Mouse (Mus musculus) liver, embryonic 14.5 days (tissue): ENCODE data around the gene Epb41l1. TPM values are rescaled to one million over a fixed set of nuclear protein-coding genes. Genes with fewer than 3 reads are reported as not detected.

Experiments used
- ATAC-seq: fragments of 200-750 bp; cut with Nextera tagmentation; 2 replicates; pipeline ENCODE4 v1.8.0; 2017; ENCODE audit warnings: moderate number of reproducible peaks, mild to moderate bottlenecking, moderate library complexity; ENCODE audit not compliant: insufficient read depth
- DNase-seq, 3 experiments: peaks; one replicate each; pipeline ENCODE4 v3.0.0-alpha.2; 2012 to 2013; ENCODE audit warnings: low read depth in 3 of 3, low spot score in 3 of 3
- H3K27ac ChIP-seq: fragments of 300-500 bp; sonication (generic); 2 replicates; pipeline ENCODE4 v1.5.1; 2014; ENCODE audit warnings: moderate library complexity, mild to moderate bottlenecking, control low read depth, inconsistent platforms
- H3K27me3 ChIP-seq: fragments of 300-500 bp; sonication (generic); 2 replicates; pipeline ENCODE4 v1.6.1; 2014; ENCODE audit warnings: mild to moderate bottlenecking, low read length, moderate library complexity; ENCODE audit not compliant: control insufficient read depth, insufficient read depth
- H3K36me3 ChIP-seq: fragments of 300-500 bp; sonication (generic); replicated peaks from 2 replicates; pipeline ENCODE4 v1.6.1; 2014; ENCODE audit warnings: low read depth; ENCODE audit not compliant: control insufficient read depth, insufficient read depth
- H3K4me1 ChIP-seq, 2 experiments: fragments of 200-500 bp in 1 of 2; fragments of 300-500 bp in 1 of 2; sonication (generic) in 1 of 2; replicated peaks; 2 replicates each; pipeline ENCODE4 v1.6.1; 2012 to 2014; ENCODE audit warnings: antibody characterized with exemption in 1 of 2, inconsistent platforms in 1 of 2, low read length in 1 of 2; ENCODE audit not compliant: control insufficient read depth in 2 of 2, insufficient read depth in 2 of 2
- H3K4me2 ChIP-seq: fragments of 300-500 bp; sonication (generic); 2 replicates; pipeline ENCODE4 v1.6.1; 2014; ENCODE audit warnings: low read depth, mild to moderate bottlenecking, control low read depth, moderate library complexity
- H3K4me3 ChIP-seq, 2 experiments: fragments of 200-500 bp in 1 of 2; fragments of 300-500 bp in 1 of 2; sonication (generic) in 1 of 2; 2 replicates each; pipeline ENCODE4 v1.5.1; 2012 to 2014; ENCODE audit warnings: low read depth in 2 of 2, low read length in 2 of 2, mild to moderate bottlenecking in 2 of 2, control low read depth in 1 of 2, inconsistent platforms in 1 of 2, moderate library complexity in 1 of 2; ENCODE audit not compliant: insufficient read depth in 1 of 2
- H3K9ac ChIP-seq: fragments of 300-500 bp; sonication (generic); replicated peaks from 2 replicates; pipeline ENCODE4 v1.6.1; 2014; ENCODE audit warnings: mild to moderate bottlenecking, control low read depth, moderate library complexity
- H3K9me3 ChIP-seq: fragments of 300-500 bp; sonication (generic); 2 replicates; pipeline ENCODE4 v1.6.1; 2016; ENCODE audit warnings: low read length, mixed read lengths; ENCODE audit not compliant: control insufficient read depth
- CTCF ChIP-seq: IDR thresholded peaks from 2 replicates; pipeline ENCODE4 v1.5.1; 2016; ENCODE audit warnings: antibody characterized with exemption, low read depth, control low read depth
- EP300 ChIP-seq: IDR thresholded peaks from 2 replicates; pipeline ENCODE4 v1.6.1; 2016; ENCODE audit warnings: antibody characterized with exemption, low read depth
- WGBS: fragments of 180-500 bp; shearing (Covaris S2); extraction: QIAGEN DNeasy Blood & Tissue Kit; methylation state at CpG from one replicate; pipeline ENCODE4 v1.1.7; 2014; ENCODE audit not compliant: insufficient replicate concordance; 5-methylcytosine and 5-hydroxymethylcytosine counted together
- polyA plus RNA-seq, 2 experiments: library from polyadenylated mRNA; depleted of rRNA in 1 of 2; stranded (reverse) in 1 of 2; unstranded in 1 of 2; fragments of >200 nt; fragmentation: Nextera tagmentation in 1 of 2; extraction: Ambion mirVana in 1 of 2; gene quantifications; 2 replicates each; pipeline versions ENCODE4 v1.2.1 to v1.2.3; 2012 to 2014

Gene Epb41l1
- polyA plus RNA-seq, 2 experiments, result 0.46 to 2.5 TPM

GRCm38 (mm10) chr2:156490176-156490575, 69.5 kb downstream of the Epb41l1 start:
- H3K4me3 ChIP-seq, result no peak overlapping the region
- 70% methylated on average over 11 of the region's 11 CpGs for WGBS
- DNase-seq (no peak), ATAC-seq (no peak)
- H3K9me3 ChIP-seq, result no peaks in the 10 kb centered on the region
- H3K27ac ChIP-seq, result no peak overlapping the region
- H3K27me3 ChIP-seq, result peaks cover 3% of the 10 kb centered on the region; the same call in 1 of the 2 replicates
- H3K4me2 ChIP-seq, result no peak overlapping the region
- no peak overlapping the region for H3K9ac ChIP-seq
- H3K36me3 ChIP-seq, result no peaks in the 10 kb centered on the region
- peaks cover 16 to 21% of the 10 kb centered on the region in 2 experiments for H3K4me1 ChIP-seq
- TF ChIP-seq CTCF, result no peak
- TF ChIP-seq EP300, result no peak

GRCm38 (mm10) chr2:156491796-156492195, 71.1 kb downstream of the Epb41l1 start:
- no peak overlapping the region for H3K4me3 ChIP-seq
- H3K27ac ChIP-seq, result no peak overlapping the region
- ATAC-seq (no peak), DNase-seq (no peak)
- no peak overlapping the region for H3K9ac ChIP-seq
- no peaks in the 10 kb centered on the region for H3K36me3 ChIP-seq
- H3K4me1 ChIP-seq, result peaks cover 29 to 32% of the 10 kb centered on the region in 2 experiments
- no peak overlapping the region for H3K4me2 ChIP-seq
- no peak for TF ChIP-seq CTCF
- no peak for TF ChIP-seq EP300
- whole genome bisulfite sequencing, result 65% methylated on average over 5 of the region's 5 CpGs
- no peaks in the 10 kb centered on the region for H3K9me3 ChIP-seq
- no peaks in the 10 kb centered on the region for H3K27me3 ChIP-seq

GRCm38 (mm10) chr2:156493766-156494165, 73.1 kb downstream of the Epb41l1 start:
- H3K4me2 ChIP-seq, result peak overlapping the region; percentile 72
- peak overlapping the region; percentile 94 for H3K27ac ChIP-seq
- TF ChIP-seq CTCF (0 out of 2 replicates have a peak, but pooled peaks have one; percentile 18), EP300 (no peak)
- no peaks in the 10 kb centered on the region for H3K9me3 ChIP-seq
- no peaks in the 10 kb centered on the region for H3K36me3 ChIP-seq
- peak overlapping the region; percentile 7 to 29 for H3K4me3 ChIP-seq
- ATAC-seq, result no peak
- WGBS, result 48% methylated on average over 9 of the region's 9 CpGs
- H3K27me3 ChIP-seq, result no peaks in the 10 kb centered on the region
- peak overlapping the region; percentile 52 for H3K9ac ChIP-seq
- DNase-seq, result no peak
- H3K4me1 ChIP-seq, result peaks cover 29 to 38% of the 10 kb centered on the region in 2 experiments

- no peaks in the 10 kb centered on the region for H3K27me3 ChIP-seq
- ATAC-seq (peak; percentile 87), DNase-seq (peak in 1 of 3 experiments; percentile 12)
- TF ChIP-seq CTCF (no peak), EP300 (no peak)
- no peaks in the 10 kb centered on the region for H3K9me3 ChIP-seq
- peak overlapping the region; percentile 94 for H3K27ac ChIP-seq
- peak overlapping the region; percentile 7 to 29 for H3K4me3 ChIP-seq
- peaks cover 29 to 38% of the 10 kb centered on the region in 2 experiments for H3K4me1 ChIP-seq
- H3K9ac ChIP-seq, result peak overlapping the region; percentile 52
- WGBS, result 37% methylated on average over 9 of the region's 9 CpGs
- H3K4me2 ChIP-seq, result peak overlapping the region; percentile 72
- no peaks in the 10 kb centered on the region for H3K36me3 ChIP-seq
Measured at GRCm38 (mm10) chr2:156494465-156494864, 73.8 kb downstream of the Epb41l1 start.

GRCm38 (mm10) chr2:156494875-156495274, 74.2 kb downstream of the Epb41l1 start:
- peak overlapping the region; percentile 94 for H3K27ac ChIP-seq
- H3K4me3 ChIP-seq, result peak overlapping the region; percentile 10 to 29
- peak; percentile 82 to 89 (median 83) for DNase-seq
- H3K4me1 ChIP-seq, result peaks cover 29 to 38% of the 10 kb centered on the region in 2 experiments
- H3K9me3 ChIP-seq, result no peaks in the 10 kb centered on the region
- peak; percentile 83 for TF ChIP-seq EP300
- no peak for TF ChIP-seq CTCF
- 42% methylated on average over 12 of the region's 12 CpGs for WGBS
- H3K4me2 ChIP-seq, result peak overlapping the region; percentile 72
- H3K27me3 ChIP-seq, result no peaks in the 10 kb centered on the region
- peak overlapping the region; percentile 60 for H3K9ac ChIP-seq
- ATAC-seq, result peak; percentile 94
- no peaks in the 10 kb centered on the region for H3K36me3 ChIP-seq
